Mouse (Mus musculus): ENCODE results near the gene Nck2.
"Not testable (repeated sequence)": the region's sequence is repeated elsewhere in the genome, so short reads cannot be mapped to it uniquely, and the experiment has no call there.

The Nck2 gene

GRCm38 (mm10) chr1:43501920-43502791 is 57.8 kb downstream of the Nck2 start:
- DNase-seq (ENCODE audit: low spot score), result no peak

GRCm38 (mm10) chr1:43502792-43503146 is 58.4 kb downstream of the Nck2 start:
- no peak for DNase-seq (ENCODE audit: low spot score)

GRCm38 (mm10) chr1:43503261-43503660 is 58.9 kb downstream of the Nck2 start:
- DNase-seq (ENCODE audit: low spot score), result no peak

- no peak for DNase-seq (ENCODE audit: low spot score)
Measured at GRCm38 (mm10) chr1:43503676-43504075, 59.3 kb downstream of the Nck2 start.

GRCm38 (mm10) chr1:43504235-43504634 is 59.9 kb downstream of the Nck2 start:
- DNase-seq (ENCODE audit: low spot score), result no peak

- no peak for DNase-seq (ENCODE audit: low spot score)
Measured at GRCm38 (mm10) chr1:43506638-43507037, 62.3 kb downstream of the Nck2 start.

- DNase-seq (ENCODE audit: low spot score), result no peak
Measured at GRCm38 (mm10) chr1:43507809-43508208, 63.4 kb downstream of the Nck2 start.

GRCm38 (mm10) chr1:43511256-43511655 is 66.9 kb downstream of the Nck2 start:
- no peak for DNase-seq (ENCODE audit: low spot score)

- no peak for DNase-seq (ENCODE audit: low spot score)
Measured at GRCm38 (mm10) chr1:43511667-43512066, 67.3 kb downstream of the Nck2 start.

GRCm38 (mm10) chr1:43517405-43517804 is 73.0 kb downstream of the Nck2 start:
- no peak for DNase-seq (ENCODE audit: low spot score)

GRCm38 (mm10) chr1:43520216-43520988 is 76.0 kb downstream of the Nck2 start:
- DNase-seq (ENCODE audit: low spot score), result no peak

GRCm38 (mm10) chr1:43520989-43521371 is 76.6 kb downstream of the Nck2 start:
- no peak for DNase-seq (ENCODE audit: low spot score)

GRCm38 (mm10) chr1:43521512-43521911 is 77.1 kb downstream of the Nck2 start:
- no peak for DNase-seq (ENCODE audit: low spot score)

- DNase-seq (ENCODE audit: low spot score), result no peak
Measured at GRCm38 (mm10) chr1:43521950-43522349, 77.6 kb downstream of the Nck2 start.

GRCm38 (mm10) chr1:43522976-43523375 is 78.6 kb downstream of the Nck2 start:
- no peak for DNase-seq (ENCODE audit: low spot score)

- DNase-seq (ENCODE audit: low spot score), result no peak
Measured at GRCm38 (mm10) chr1:43524332-43524731, 80.0 kb downstream of the Nck2 start.

- DNase-seq (ENCODE audit: low spot score), result no peak
Measured at GRCm38 (mm10) chr1:43528275-43528674, 83.9 kb downstream of the Nck2 start.

- DNase-seq (ENCODE audit: low spot score), result no peak
Measured at GRCm38 (mm10) chr1:43529086-43529485, 84.7 kb downstream of the Nck2 start.

GRCm38 (mm10) chr1:43530295-43531020 is 86.1 kb downstream of the Nck2 start:
- DNase-seq (ENCODE audit: low spot score), result no peak

GRCm38 (mm10) chr1:43531307-43531706 is 86.9 kb downstream of the Nck2 start:
- DNase-seq (ENCODE audit: low spot score), result no peak

- DNase-seq (ENCODE audit: low spot score), result no peak
Measured at GRCm38 (mm10) chr1:43532279-43532678, 87.9 kb downstream of the Nck2 start.

- DNase-seq (ENCODE audit: low spot score), result not testable (repeated sequence)
Measured at GRCm38 (mm10) chr1:43533497-43533896, 89.1 kb downstream of the Nck2 start.

Data from urinary bladder, postnatal 25 days (tissue).